Mouse (Mus musculus): ENCODE results near the gene Slc13a4.

Gene Slc13a4

DNA sequence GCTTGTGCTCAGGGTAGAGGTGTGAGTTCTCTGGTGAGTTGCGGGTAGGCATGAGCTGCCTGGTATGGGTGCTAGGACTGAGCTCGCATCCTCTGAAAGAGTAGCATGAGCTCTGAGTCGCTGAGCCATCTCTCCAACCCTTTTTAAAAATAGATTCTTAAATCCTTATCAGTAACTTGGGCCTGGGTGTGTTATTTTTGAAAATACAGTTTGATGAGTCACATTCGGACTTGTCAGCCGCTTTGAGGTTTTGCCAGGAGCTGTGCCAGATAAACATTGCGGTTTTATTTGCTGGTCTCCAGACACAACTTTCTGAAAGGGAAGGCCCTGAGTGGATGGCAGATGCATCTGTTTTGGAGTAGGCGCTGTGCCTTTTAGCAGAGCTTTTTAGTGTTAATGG lies 51.2 kb downstream of the Slc13a4 start:
- peak; percentile 40 to 50 for DNase-seq (ENCODE audit: low spot score in 2 of 2)

DNA sequence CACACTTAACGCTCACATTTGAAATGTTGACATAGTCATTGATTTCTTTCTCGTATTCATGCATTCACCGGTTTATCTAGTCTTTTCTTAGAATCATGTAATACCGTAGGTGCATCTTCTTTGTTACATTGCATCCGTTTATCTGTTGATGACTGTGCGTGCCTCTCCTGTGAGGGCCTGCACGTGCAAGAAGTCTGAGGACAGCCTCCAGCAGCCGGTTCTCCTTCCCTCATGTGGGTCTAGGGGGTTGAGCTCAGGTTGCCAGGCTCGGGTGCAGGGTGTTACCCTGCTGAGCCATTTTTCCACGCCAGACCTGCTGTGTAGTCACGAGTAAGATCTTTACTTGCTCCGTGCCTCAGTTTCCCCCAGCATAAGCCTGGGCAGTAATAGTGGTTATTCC lies 52.9 kb downstream of the Slc13a4 start:
- DNase-seq (ENCODE audit: low spot score in 2 of 2): no peak

- DNase-seq (ENCODE audit: low spot score in 2 of 2): no peak
Observed at GRCm38 (mm10) chr6:35254136-35254904, 53.6 kb downstream of the Slc13a4 start.

DNA sequence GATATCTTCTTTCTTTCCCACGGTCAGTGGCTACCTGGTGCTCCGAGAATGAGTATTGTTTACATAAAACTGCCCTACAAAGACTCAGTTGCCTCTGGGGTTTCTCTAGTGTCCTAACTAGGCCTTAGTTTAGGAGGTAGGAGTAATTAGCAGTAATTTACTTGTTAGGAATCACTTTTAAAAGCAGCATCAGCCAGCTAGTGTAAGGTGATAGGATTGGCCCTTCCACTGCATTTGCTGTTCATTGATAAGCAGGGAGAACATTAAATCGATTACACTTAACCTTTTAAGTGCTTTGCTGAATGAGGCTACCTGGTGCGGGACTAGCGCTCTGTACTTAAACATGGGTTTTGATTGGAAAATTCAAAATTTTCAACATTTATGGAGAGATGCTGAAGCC lies 54.5 kb downstream of the Slc13a4 start:
- DNase-seq (ENCODE audit: low spot score in 2 of 2): no peak

DNA sequence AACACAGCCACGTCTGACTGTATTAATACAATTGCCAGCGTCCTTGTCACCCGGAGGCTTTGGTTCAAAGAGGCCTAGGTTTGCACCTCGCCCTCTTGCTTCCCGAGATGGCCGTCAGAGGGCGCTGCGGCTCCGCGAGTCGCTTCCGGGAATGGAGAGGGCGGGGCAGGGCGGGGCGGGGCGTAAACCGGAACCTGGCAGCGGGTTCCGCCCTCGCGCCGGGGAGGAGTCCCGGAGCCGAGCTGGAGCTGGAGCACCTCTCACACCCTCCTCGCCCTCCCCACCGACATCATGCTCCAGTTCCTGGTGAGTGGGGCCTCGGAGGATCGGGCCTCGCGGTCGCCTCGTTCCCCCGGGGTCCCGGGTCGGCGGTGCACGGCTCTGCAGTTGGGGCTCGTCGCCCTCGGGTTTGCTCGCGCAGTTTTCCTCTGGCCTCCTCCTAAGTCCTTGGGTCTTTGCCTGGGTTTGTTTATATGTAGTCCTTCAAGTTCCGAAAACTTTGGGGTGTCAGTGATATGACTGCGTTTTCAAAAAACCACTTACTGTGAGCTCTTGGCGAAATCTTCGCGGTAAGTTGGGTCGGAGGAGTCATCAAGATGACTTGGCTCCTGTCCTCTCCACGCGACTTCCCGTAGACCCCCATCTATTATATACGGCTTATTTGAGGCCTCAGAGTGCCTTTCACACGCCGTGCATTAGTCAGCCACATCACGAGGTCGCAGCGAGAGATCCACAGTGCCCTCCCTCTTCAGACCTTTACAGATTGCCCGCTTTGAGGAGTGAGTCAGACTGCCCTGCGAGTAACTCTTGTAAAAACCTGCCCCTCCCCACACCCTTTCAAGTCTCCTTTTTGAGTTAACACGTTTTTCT lies 55.2 kb downstream of the Slc13a4 start:
- peak; percentile 89 to 91 for DNase-seq (ENCODE audit: low spot score in 2 of 2)

DNA sequence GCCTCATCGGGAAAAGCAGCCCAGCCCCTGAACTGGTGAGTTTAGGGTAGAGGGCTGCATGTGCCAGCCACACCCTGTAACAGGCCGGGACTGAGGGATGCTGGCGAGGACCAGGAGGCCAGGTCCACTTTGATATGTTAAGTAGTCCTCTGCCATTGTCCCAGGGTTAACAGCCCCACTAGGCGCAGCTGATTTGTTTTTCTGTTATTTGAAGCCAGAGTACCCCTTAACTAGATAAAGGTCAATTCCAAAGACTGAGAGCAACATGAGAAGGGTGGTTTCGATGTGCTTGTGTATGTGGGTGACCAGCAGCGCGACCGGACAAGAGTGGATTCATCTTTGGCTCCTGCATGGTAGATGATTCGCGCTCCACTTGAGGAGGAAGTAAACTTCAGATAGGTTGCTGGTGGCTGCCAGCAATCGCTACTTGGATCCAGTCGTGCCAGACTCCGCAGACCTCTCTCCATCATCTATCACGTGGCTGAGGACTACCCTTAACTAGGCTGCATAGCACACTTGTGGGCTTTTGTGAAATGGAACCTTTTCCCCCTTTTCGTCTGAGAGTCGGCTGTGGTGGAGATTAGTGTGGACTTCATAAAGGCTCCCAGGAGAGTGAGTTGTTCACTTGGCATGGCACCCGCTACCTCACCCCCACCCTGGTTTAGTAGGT lies 56.0 kb downstream of the Slc13a4 start:
- DNase-seq (ENCODE audit: low spot score in 2 of 2): no peak

DNA sequence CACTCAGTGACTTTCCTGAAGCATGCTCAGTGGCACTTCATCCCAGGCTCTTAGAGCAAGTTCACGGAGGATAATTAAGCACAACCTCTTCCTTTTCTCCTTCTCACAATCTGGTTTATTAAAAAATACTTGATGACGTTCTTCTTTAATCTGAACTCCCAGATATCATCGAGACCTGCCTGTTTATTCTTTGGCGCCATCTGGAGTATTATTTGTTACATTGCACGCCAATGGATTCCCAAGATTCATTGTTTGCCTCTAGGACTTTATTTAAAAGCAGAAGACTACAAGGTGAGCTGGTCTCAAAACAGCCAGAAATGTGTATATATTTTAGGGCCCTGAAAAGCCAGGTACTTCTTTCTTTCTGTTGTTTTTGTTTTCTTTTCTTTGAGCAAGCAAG lies 62.8 kb downstream of the Slc13a4 start:
- DNase-seq (ENCODE audit: low spot score in 2 of 2): no peak

DNA sequence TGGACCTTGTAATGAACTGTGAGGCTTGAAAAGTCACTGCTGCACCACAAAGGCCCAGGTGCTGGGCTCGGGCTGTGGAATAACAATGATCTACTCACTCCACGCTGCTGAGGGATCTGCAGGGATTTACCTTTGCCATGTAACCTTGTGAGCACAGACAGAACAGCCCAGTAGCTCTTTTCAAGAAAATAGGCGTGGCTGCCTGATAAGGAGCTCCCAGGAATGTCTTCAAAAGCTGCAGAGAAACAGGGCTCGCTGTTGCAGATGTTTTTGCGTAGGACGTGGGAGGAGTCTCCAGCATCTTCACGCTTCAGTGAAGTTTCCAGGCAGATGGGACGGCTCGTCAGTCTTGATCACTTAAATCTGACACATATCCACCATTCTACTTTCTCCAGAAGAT lies 63.9 kb downstream of the Slc13a4 start:
- no peak for DNase-seq (ENCODE audit: low spot score in 2 of 2)

GRCm38 (mm10) chr6:35243252-35243651 lies 64.7 kb downstream of the Slc13a4 start:
- no peak for DNase-seq (ENCODE audit: low spot score in 2 of 2)

DNA sequence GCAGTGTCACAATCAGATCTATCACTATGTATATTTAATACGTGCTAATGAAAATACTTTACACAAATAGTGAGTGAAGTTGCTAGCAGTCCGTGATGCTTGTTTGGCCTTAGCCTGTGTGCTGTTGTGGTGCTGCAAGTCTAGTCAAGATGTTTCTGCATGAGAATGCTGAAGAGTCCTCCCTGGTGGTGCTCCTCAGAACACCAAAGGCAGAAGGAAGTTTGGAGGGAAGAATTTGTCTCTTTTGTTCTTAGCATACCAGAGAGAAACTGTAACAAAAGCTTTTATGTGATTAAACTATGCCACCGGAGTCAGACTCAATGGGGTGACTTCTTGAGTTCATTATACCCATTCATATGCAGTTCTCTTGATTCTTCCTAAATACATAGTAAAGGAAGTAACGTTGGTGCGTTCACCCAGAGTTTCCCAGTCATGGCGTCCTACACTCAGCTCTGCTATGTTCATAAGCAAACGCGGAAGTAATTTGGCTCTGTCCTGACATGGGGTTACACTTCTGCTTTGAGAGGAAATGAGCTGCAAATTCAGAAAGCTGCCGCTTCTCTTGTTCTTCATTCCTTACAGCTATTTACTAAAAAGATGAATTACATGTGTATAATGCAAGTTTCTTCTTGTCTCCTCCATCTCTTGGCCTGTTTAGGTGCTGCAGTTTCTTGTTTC lies 71.7 kb downstream of the Slc13a4 start:
- no peak for DNase-seq (ENCODE audit: low spot score in 2 of 2)

DNA sequence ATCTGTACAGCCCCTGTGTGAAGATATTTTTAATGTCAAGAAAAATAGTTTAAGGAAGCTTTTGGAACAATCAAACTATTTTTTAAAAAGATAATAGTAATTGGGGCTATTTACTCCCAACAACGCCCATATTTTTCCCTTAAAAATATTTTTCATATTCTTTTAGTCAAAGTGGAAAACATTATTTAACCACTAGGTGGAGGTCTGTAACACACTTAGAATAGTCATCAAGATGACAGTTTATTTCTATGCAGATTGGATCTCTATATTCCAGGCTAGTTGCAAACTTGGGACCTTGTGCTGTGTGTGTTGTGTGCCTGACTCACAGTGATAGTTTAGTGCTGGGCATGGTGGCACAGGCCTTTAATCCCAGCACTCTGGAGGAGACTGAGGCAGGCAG lies 78.5 kb downstream of the Slc13a4 start:
- no peak for DNase-seq (ENCODE audit: low spot score in 2 of 2)

- no peak for DNase-seq (ENCODE audit: low spot score in 2 of 2)
Observed at GRCm38 (mm10) chr6:35225696-35226095, 82.2 kb downstream of the Slc13a4 start.
